Mouse (Mus musculus): Measurements from ENCODE around the gene Snn. TPM values are rescaled to one million over a fixed set of nuclear protein-coding genes. Genes with fewer than 3 reads are reported as not detected.
A peak's percentile ranks its signal among the peaks of the same experiment; 100 is the strongest.

The Snn gene
- polyA plus RNA-seq, 1 experiment from 2014 or later = 50.4 TPM

DNA sequence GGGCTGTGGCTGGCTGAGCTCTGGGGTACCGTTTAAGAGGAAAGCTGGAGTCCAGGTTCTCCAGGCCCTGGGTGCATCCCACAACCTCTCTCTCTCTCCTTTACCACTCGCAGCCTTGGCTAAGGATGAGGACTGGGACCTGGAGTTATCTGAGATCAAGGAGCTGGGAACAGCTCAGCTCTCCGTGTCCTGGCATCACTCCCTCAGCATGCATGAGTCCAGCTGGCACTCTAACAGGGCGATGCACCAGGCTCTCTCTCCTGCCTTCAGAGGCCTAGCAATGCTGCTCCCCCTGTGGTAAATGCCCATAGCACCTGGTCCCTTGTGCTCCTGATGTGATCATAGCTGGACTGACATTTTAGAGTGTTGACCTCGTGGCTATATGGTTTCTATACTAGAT lies 10.4 kb downstream of the Snn start:
- peaks cover 33 to 42% of the 10 kb centered on the region in 2 experiments for H3K4me1 ChIP-seq (ENCODE audit: control insufficient read depth in 2 of 2, insufficient read depth in 2 of 2, low read length in 2 of 2)
- H3K9me3 ChIP-seq (ENCODE audit: control insufficient read depth, low read length) = no peaks in the 10 kb centered on the region
- no peak overlapping the region for H3K4me2 ChIP-seq (ENCODE audit: low read length)
- H3K4me3 ChIP-seq (ENCODE audit: control insufficient read depth in 1 of 2, insufficient read depth in 1 of 2, low read depth in 1 of 2, low read length in 2 of 2) = no peak overlapping the region
- 63% methylated on average over 5 of the region's 5 CpGs for WGBS
- H3K9ac ChIP-seq (ENCODE audit: low read length) = no peak overlapping the region
- H3K27me3 ChIP-seq (ENCODE audit: control insufficient read depth, insufficient read depth, low read length) = no peaks in the 10 kb centered on the region
- no peak for ATAC-seq (ENCODE audit: insufficient number of reproducible peaks, insufficient read depth, low FRiP score, low read depth)
- no peak overlapping the region for H3K27ac ChIP-seq (replicated peaks in 1 of 2; ENCODE audit: control insufficient read depth in 1 of 2, insufficient read depth in 1 of 2, low read depth in 2 of 2, low read length in 2 of 2)
- peaks cover 55% of the 10 kb centered on the region for H3K36me3 ChIP-seq (ENCODE audit: control insufficient read depth, insufficient read depth, low read length)

- peaks cover 62% of the 10 kb centered on the region for H3K36me3 ChIP-seq (ENCODE audit: control insufficient read depth, insufficient read depth, low read length)
Measured at GRCm38 (mm10) chr16:11071887-11072286, 11.1 kb downstream of the Snn start.

DNA sequence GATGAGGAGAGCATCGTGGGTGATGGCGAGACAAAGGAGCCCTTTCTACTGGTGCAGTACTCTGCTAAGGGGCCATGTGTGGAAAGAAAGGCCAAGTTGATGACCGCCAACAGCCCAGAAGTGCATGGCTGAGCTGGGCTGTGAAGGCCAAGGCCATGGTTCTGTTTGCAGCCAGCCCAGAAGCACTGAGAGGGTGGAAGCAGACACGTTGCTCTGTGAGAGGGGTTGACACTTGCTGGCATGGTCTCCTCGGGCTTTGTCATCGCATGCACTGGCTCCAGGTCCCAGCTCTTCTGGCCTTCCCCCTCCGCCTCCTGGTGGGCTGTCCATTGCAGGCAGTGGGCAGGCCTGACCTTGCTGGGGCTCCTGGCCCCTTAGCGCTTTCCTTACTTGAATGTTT lies 11.7 kb downstream of the Snn start:
- Histone ChIP-seq H3K36me3 (ENCODE audit: control insufficient read depth, insufficient read depth, low read length) (peaks cover 68% of the 10 kb centered on the region), H3K4me1 (ENCODE audit: control insufficient read depth in 2 of 2, insufficient read depth in 2 of 2, low read length in 2 of 2) (peaks cover 29 to 38% of the 10 kb centered on the region in 2 experiments), H3K4me3 (ENCODE audit: control insufficient read depth in 1 of 2, insufficient read depth in 1 of 2, low read depth in 1 of 2, low read length in 2 of 2) (no peak overlapping the region), H3K27me3 (ENCODE audit: control insufficient read depth, insufficient read depth, low read length) (no peaks in the 10 kb centered on the region), H3K9me3 (ENCODE audit: control insufficient read depth, low read length) (no peaks in the 10 kb centered on the region), H3K4me2 (ENCODE audit: low read length) (no peak overlapping the region), H3K9ac (ENCODE audit: low read length) (no peak overlapping the region), H3K27ac (replicated peaks in 1 of 2; ENCODE audit: control insufficient read depth in 1 of 2, insufficient read depth in 1 of 2, low read depth in 2 of 2, low read length in 2 of 2) (no peak overlapping the region)
- 71% methylated on average over 8 of the region's 8 CpGs for WGBS
- ATAC-seq (ENCODE audit: insufficient number of reproducible peaks, insufficient read depth, low FRiP score, low read depth) = no peak

More at GRCm38 (mm10) chr16:11071887-11072286, 11.1 kb downstream of the Snn start:
- ATAC-seq (ENCODE audit: insufficient number of reproducible peaks, insufficient read depth, low FRiP score, low read depth) = no peak
- H3K27ac ChIP-seq (replicated peaks in 1 of 2; ENCODE audit: control insufficient read depth in 1 of 2, insufficient read depth in 1 of 2, low read depth in 2 of 2, low read length in 2 of 2) = no peak overlapping the region
- no peak overlapping the region for H3K4me3 ChIP-seq (ENCODE audit: control insufficient read depth in 1 of 2, insufficient read depth in 1 of 2, low read depth in 1 of 2, low read length in 2 of 2)
- 92% methylated on average over 4 of the region's 4 CpGs for WGBS
- no peak overlapping the region for H3K4me2 ChIP-seq (ENCODE audit: low read length)
- no peaks in the 10 kb centered on the region for H3K9me3 ChIP-seq (ENCODE audit: control insufficient read depth, low read length)
- H3K9ac ChIP-seq (ENCODE audit: low read length) = no peak overlapping the region
- H3K27me3 ChIP-seq (ENCODE audit: control insufficient read depth, insufficient read depth, low read length) = no peaks in the 10 kb centered on the region
- H3K4me1 ChIP-seq (ENCODE audit: control insufficient read depth in 2 of 2, insufficient read depth in 2 of 2, low read length in 2 of 2) = peaks cover 33 to 42% of the 10 kb centered on the region in 2 experiments

GRCm38 (mm10) chr16:11073060-11073459 lies 12.3 kb downstream of the Snn start:
- WGBS = 83% methylated on average over 6 of the region's 6 CpGs
- Histone ChIP-seq H3K9me3 (ENCODE audit: control insufficient read depth, low read length) (no peaks in the 10 kb centered on the region), H3K36me3 (ENCODE audit: control insufficient read depth, insufficient read depth, low read length) (peaks cover 73% of the 10 kb centered on the region), H3K9ac (ENCODE audit: low read length) (no peak overlapping the region), H3K4me2 (ENCODE audit: low read length) (no peak overlapping the region), H3K27ac (replicated peaks in 1 of 2; ENCODE audit: control insufficient read depth in 1 of 2, insufficient read depth in 1 of 2, low read depth in 2 of 2, low read length in 2 of 2) (no peak overlapping the region), H3K27me3 (ENCODE audit: control insufficient read depth, insufficient read depth, low read length) (no peaks in the 10 kb centered on the region), H3K4me3 (ENCODE audit: control insufficient read depth in 1 of 2, insufficient read depth in 1 of 2, low read depth in 1 of 2, low read length in 2 of 2) (no peak overlapping the region), H3K4me1 (ENCODE audit: control insufficient read depth in 2 of 2, insufficient read depth in 2 of 2, low read length in 2 of 2) (peaks cover 24 to 33% of the 10 kb centered on the region in 2 experiments)
- ATAC-seq (ENCODE audit: insufficient number of reproducible peaks, insufficient read depth, low FRiP score, low read depth) = no peak

DNA sequence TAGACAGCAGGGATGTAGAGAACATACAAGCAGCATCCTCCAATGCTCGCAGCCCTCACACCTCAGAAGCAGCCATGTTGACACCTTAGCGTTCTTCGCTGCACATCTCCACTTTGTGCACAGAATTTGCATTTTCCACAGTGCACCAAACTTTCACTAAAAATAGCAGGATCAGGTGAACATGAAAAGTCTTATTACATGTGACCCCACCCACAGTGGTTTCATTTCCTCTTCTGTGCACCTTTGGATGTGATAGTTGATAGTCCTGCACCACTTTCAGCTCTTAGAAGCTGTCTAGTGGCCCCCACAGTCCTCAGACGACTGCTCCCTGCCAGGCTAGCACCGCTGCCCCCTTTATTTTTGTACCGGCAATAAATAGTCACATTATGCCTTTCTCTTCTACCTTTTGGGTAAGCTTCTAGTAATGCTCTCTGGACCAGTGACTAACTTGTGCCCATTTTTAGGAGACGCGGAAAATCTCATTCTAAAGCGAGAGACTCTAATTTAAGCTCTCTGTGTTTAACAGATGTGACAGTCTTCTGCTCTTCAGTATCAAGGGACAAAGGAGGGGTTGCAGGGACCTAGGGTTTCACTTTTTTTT lies 17.0 kb downstream of the Snn start:
- H3K36me3 ChIP-seq (ENCODE audit: control insufficient read depth, insufficient read depth, low read length) = peaks cover 98% of the 10 kb centered on the region
- H3K9ac ChIP-seq (ENCODE audit: low read length) = no peak overlapping the region
- no peaks in the 10 kb centered on the region for H3K27me3 ChIP-seq (ENCODE audit: control insufficient read depth, insufficient read depth, low read length)
- no peak overlapping the region for H3K4me3 ChIP-seq (ENCODE audit: control insufficient read depth in 1 of 2, insufficient read depth in 1 of 2, low read depth in 1 of 2, low read length in 2 of 2)
- H3K9me3 ChIP-seq (ENCODE audit: control insufficient read depth, low read length) = no peaks in the 10 kb centered on the region
- WGBS = 84% methylated on average over 9 of the region's 9 CpGs
- no peak overlapping the region for H3K27ac ChIP-seq (replicated peaks in 1 of 2; ENCODE audit: control insufficient read depth in 1 of 2, insufficient read depth in 1 of 2, low read depth in 2 of 2, low read length in 2 of 2)
- 0 out of 4 replicates have a peak, but pooled peaks cover 2 to 7% of the 10 kb centered on the region in 2 experiments for H3K4me1 ChIP-seq (ENCODE audit: control insufficient read depth in 2 of 2, insufficient read depth in 2 of 2, low read length in 2 of 2)
- H3K4me2 ChIP-seq (ENCODE audit: low read length) = no peak overlapping the region
- ATAC-seq (ENCODE audit: insufficient number of reproducible peaks, insufficient read depth, low FRiP score, low read depth) = no peak

DNA sequence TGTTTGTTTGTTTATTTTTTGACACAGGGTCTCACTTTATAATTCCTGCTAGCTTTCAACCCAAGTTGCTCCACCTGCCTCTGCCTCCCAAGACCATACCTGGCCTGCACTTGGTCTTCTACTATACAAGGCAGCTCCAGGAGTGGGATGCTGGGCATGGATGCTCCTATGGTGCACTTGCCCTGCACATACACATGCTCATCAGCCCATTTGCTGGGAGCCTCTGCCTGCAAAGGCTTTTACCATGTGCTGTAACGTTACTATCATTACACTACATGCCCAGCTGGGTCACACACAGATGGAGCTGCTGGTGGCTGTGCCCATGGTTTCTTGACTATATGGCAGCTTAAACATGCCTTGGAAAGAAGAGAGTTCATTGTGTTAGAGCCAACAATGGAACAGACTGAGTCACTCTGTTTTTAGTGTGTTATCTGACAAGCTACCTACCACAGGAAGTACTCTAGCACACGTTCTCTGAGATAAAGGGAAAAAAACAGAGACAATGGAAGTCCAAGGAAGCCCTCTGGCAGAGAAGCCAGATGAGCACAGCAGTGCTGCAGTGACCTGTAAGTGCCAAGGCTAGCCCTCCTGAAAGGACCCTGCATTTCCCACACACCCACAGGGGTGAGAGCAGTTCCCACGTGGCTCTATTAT lies 17.6 kb downstream of the Snn start:
- peak overlapping the region in 1 of 2 experiments; percentile 46; a peak in 1 of 4 replicates for H3K27ac ChIP-seq (replicated peaks in 1 of 2; ENCODE audit: control insufficient read depth in 1 of 2, insufficient read depth in 1 of 2, low read depth in 2 of 2, low read length in 2 of 2)
- H3K4me1 ChIP-seq (ENCODE audit: control insufficient read depth in 2 of 2, insufficient read depth in 2 of 2, low read length in 2 of 2) = 0 out of 4 replicates have a peak, but pooled peaks cover 2 to 7% of the 10 kb centered on the region in 2 experiments
- H3K4me3 ChIP-seq (ENCODE audit: control insufficient read depth in 1 of 2, insufficient read depth in 1 of 2, low read depth in 1 of 2, low read length in 2 of 2) = no peak overlapping the region
- no peak overlapping the region for H3K4me2 ChIP-seq (ENCODE audit: low read length)
- peak; percentile 53; the same call in 1 of the 2 replicates for ATAC-seq (ENCODE audit: insufficient number of reproducible peaks, insufficient read depth, low FRiP score, low read depth)
- WGBS = 35% methylated on average over 3 of the region's 3 CpGs
- H3K27me3 ChIP-seq (ENCODE audit: control insufficient read depth, insufficient read depth, low read length) = no peaks in the 10 kb centered on the region
- H3K36me3 ChIP-seq (ENCODE audit: control insufficient read depth, insufficient read depth, low read length) = peaks cover 98% of the 10 kb centered on the region
- H3K9ac ChIP-seq (ENCODE audit: low read length) = no peak overlapping the region
- no peaks in the 10 kb centered on the region for H3K9me3 ChIP-seq (ENCODE audit: control insufficient read depth, low read length)

DNA sequence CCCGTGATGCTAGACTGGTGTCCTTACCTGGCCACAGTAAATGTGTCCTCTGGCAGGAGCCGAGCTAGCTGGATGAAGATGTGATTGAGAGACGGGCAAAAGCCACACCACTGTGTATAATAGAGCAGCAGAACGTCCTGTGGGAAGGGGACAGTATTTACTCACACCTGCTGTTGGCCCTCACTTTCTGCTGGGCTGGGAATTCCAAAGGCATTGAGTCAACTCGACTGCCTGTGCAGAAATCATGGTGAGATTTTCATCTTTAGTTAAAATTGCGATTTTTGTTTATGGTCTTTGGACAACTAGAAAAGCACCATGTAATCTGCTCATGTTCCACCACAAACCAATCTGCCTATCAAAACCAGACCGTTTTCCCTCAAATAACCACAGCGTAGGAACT lies 23.4 kb downstream of the Snn start:
- H3K9me3 ChIP-seq (ENCODE audit: control insufficient read depth, low read length) = no peaks in the 10 kb centered on the region
- no peaks in the 10 kb centered on the region for H3K4me1 ChIP-seq (ENCODE audit: control insufficient read depth in 2 of 2, insufficient read depth in 2 of 2, low read length in 2 of 2)
- no peak overlapping the region for H3K9ac ChIP-seq (ENCODE audit: low read length)
- WGBS = 87% methylated on average over 8 of the region's 8 CpGs
- no peak overlapping the region for H3K4me3 ChIP-seq (ENCODE audit: control insufficient read depth in 1 of 2, insufficient read depth in 1 of 2, low read depth in 1 of 2, low read length in 2 of 2)
- peaks cover 100% of the 10 kb centered on the region for H3K36me3 ChIP-seq (ENCODE audit: control insufficient read depth, insufficient read depth, low read length)
- H3K27me3 ChIP-seq (ENCODE audit: control insufficient read depth, insufficient read depth, low read length) = no peaks in the 10 kb centered on the region
- no peak for ATAC-seq (ENCODE audit: insufficient number of reproducible peaks, insufficient read depth, low FRiP score, low read depth)
- no peak overlapping the region for H3K4me2 ChIP-seq (ENCODE audit: low read length)
- H3K27ac ChIP-seq (replicated peaks in 1 of 2; ENCODE audit: control insufficient read depth in 1 of 2, insufficient read depth in 1 of 2, low read depth in 2 of 2, low read length in 2 of 2) = no peak overlapping the region
